Mouse (Mus musculus) thymus, postnatal 10 days (tissue): ENCODE data around the gene Arntl.
"Not testable (repeated sequence)": the region's sequence is repeated elsewhere in the genome, so short reads cannot be mapped to it uniquely, and the experiment has no call there.

Experiments used
- DNase-seq, 2 experiments: peaks; one replicate each; pipeline ENCODE4 v3.0.0; 2021; ENCODE audit warnings: low spot score in 2 of 2

Gene Arntl

GRCm38 (mm10) chr7:113251001-113251400 is 43.7 kb downstream of the Arntl start:
- no peak for DNase-seq

DNA sequence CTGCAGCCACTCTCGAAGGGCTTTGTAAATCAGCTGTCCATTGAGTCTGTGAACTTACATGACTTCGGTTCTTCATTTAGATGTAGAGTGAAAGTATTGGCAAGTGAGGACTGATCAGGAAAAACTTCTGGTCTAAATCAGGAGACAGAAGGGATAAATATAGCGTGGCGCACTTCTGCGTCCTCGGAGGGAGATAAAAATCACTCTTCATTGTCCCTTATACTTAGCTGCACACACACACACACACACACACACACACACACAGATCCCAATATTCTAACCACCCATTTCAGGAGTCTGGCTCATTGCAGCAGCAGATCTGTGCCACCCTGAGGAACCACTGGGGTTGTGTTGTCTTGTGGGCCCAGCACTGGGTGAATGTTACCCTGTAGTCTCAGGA is 44.3 kb downstream of the Arntl start:
- DNase-seq: no peak

DNA sequence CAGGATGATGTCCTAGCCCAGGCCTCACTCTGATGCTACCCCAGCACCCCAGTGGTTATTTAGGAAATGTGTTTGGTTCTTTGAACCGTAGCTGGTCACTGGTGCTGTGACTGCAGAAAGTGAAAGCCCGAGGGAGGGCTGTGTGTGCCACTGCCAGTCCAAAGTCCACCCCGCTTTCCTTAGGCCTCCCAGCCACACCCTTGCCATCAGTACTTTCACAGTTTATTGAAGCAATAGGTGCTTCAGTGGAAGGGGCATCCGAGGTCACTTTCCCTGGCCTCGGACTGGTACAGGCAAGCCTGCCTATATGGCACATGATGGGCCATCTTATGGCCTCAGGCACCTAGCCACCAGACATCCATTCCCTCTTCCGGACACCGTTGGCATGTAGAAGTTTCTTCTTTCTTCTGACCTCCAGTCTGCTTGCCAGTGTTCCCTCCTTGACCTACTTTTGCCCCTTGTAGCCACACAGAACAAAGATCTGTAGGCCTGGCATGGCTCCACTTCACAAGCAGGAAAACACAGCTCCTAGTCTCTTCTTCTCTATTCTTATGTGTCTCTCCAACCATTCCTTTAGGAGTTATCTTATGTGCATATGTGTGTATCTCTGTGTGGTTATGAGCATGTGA is 46.6 kb downstream of the Arntl start:
- no peak for DNase-seq

DNA sequence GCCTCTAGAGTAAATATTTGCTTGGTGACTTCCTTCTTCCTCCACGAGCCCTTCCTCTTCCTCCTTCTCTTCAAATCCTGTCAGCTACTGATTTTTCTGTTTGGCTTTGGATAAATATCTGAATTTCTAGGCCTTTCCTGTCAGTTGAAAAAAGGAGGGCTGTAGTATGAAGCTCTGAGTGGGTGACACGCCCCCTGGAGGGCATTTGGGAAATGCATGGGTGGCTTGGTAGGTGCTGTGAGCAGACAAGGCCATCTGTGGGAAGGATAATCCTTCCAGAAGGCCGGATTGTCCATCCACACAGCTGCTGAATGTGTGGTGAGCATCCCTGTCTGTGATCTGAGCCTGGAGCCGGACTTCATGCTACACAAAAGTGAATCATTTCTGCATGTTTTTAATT is 48.8 kb downstream of the Arntl start:
- peak in 1 of 2 experiments; percentile 52 for DNase-seq

- DNase-seq: peak in 1 of 2 experiments; percentile 56
Observed at GRCm38 (mm10) chr7:113258430-113258829, 51.2 kb downstream of the Arntl start.

GRCm38 (mm10) chr7:113260321-113261167 is 53.3 kb downstream of the Arntl start:
- DNase-seq: no peak

DNA sequence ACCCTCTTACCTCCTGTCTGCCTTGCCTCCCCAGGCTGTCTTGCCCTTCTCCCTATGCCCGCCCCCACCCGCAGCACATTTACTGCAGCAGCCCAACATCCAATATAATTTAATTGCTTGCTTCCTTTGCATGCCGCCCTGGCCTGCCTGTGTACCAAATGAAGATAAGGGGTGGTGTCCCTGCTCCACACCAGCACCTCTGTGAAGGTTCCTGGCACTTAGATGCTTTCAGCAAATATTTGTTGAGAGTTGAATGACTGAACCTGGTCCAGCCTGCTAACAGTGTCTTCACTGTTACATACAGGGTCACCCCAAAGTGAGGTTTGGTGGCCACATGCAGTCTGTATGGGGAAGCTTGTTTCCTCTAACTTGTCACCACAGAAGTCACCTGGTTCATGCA is 54.4 kb downstream of the Arntl start:
- no peak for DNase-seq

GRCm38 (mm10) chr7:113262510-113263467 is 55.5 kb downstream of the Arntl start:
- not testable (repeated sequence) for DNase-seq

DNA sequence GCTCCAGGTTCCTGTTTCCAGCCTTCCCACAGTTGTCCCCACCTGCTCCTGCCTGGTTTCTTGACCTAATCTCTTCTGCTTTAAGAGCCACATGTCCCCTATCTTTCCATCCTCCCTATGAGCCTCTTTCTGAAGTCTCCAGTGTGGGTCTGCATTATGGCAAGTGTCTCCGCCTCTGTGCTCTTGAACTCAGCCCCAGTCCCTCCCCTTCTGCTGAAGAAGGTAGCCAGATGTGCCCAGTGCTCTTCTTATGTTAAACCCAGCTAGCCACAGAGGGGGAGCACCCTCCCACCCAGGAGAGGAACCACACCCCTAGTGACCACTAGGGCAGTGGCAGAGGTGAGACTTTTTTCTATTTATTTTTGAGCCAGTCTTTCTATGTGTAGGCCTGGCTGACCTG is 56.7 kb downstream of the Arntl start:
- DNase-seq: no peak

GRCm38 (mm10) chr7:113268287-113268686 is 61.0 kb downstream of the Arntl start:
- DNase-seq: peak; percentile 57 to 72

GRCm38 (mm10) chr7:113269081-113269480 is 61.8 kb downstream of the Arntl start:
- DNase-seq: no peak

DNA sequence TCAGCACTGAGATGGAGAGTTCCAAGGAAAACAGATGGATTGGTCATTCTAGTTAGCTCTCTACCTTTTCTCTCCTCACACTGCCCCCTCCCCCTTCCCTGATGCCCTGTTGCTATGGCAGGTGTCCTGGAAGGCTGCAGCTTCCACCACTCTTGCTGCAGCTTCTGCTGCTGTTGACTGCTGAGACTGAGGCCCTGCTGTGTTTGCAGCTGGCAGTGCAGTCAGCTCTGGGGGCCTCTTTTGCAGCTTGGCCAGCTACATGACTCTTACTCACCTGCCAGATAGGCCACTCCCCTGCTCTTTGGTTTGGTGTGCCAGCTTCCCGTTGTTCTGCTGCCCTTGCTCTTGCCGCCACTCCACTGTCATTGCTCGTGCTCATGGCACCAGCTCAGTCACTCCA is 62.7 kb downstream of the Arntl start:
- peak; percentile 52 to 59 for DNase-seq

DNA sequence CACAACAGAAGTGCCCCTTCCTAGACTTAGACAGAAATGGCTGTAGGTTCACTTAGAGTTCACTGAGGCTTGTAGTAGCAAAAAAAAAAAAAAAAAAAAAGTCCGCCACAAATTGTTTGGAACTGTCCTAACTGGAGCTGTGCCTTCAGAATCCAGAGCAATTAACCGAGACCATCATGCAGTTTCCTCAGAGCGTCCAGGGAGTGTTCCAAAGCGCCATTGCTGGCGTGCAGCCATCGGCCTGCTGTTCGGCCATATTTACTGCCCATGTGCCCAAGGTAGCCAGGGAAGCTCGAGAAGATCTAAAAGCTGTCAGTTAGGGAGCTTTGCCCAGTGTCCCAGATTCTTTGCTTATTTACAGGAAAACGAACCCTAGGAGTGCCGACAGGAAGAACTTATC is 63.3 kb downstream of the Arntl start:
- no peak for DNase-seq

GRCm38 (mm10) chr7:113270991-113271390 is 63.7 kb downstream of the Arntl start:
- DNase-seq: no peak

DNA sequence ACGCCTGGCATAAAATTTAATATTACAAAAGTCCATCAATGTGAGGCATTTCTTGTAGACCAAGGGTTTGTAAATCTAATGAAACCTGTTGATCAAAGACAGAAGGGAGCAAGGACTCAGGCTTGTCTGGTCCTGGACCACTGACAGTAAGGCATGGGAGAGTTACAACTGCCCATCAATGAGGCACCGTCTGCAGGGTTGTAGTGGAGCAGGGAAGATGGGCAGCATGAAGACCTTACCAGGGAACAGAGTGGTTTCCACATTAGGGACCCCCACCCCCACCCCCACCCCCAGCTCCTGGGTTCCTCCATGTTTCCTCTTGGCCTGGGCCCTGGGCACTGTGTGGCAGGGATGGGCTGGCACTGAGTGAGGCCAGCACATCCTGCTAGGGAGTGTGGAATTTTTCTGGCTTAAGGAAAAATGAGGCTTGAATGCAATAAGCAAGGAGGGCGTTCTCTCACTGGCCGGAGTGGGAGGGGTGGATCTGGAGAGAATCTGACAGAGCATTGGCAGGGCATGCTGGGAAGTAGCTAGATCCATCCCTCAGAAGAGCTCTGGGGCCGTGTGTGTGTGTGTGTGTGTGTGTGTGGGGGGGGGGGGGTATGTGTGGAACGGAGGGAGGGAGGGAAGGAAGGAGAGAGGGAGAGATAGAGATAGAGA is 65.2 kb downstream of the Arntl start:
- DNase-seq: no peak

DNA sequence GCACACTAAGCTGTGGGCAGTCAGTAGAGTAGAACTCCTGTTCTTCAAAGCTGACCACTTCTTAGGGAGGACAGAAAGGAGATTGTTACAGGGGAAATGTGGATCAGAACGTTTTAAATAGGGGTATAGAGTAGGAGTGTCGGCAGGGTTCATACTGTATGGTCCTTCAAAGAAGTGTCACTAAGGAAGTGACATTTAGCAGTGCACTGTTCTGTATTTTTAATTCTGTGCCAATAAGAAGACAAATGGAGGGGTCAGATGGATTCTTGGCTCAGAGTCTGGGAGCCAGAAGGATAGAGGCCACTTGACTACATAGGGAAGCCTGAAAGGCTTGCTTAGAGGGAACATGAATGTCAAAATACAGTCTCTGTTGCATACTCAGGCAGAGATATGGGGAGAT is 70.0 kb downstream of the Arntl start:
- no peak for DNase-seq

DNA sequence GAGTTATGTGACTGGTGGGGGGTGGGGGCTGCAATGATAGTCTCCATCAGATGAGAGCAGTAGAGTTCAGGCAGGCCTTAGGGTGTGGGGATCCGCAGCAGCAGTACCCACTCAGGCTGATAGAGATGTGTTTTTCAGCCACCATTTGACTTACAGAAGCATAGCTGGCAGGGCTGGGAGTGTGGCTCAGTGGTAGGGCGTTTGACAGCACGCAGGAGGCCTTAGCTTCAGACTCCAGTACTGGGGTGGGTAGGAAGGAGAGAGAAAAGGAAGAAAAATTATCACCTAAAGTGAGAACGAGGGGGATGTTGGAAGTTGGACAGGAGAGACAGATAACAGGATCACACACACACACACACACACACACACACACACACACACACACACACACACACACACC is 71.2 kb downstream of the Arntl start:
- DNase-seq: no peak

DNA sequence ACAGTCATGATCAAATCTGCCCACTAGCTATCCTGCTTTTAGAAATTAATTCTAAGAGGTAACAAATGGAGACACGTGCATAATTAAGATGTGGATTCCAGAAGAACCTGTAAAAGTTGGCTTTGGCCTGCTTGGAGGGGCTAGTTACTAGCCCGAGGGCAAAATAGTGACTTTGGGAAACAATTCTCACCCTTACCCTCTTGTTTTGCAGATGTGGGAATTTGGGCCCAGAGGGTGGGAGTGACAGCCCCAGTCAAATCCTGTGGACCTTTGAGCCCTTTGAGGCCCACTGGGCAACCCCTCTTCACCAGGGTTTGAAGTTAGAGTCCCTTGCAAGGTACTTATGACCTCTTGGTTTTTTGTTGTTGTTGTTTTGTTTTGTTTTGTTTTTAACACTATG is 72.0 kb downstream of the Arntl start:
- DNase-seq: no peak

- no peak for DNase-seq
Observed at GRCm38 (mm10) chr7:113285405-113285804, 78.1 kb downstream of the Arntl start.

DNA sequence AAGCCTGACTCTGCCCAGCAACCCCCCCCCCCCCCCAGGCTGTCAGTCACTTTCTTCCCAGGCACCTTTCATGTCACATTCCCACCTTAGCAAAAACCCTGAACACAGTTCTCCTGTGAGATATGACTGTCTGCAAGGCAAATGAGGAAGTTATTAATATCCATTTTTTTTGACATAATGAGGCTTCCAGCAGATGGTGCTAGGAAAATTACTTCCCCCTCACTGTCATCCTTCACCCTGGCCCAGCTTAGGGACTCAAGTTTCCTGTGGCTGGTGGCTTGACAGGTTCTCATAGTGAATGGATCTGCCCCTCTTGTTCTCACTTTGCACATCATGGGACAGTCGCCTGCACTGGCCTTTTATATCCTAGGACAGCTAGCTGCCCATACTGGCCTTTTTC is 81.9 kb downstream of the Arntl start:
- DNase-seq: no peak

GRCm38 (mm10) chr7:113291741-113292140 is 84.5 kb downstream of the Arntl start:
- no peak for DNase-seq

- DNase-seq: no peak
Observed at GRCm38 (mm10) chr7:113292193-113292592, 84.9 kb downstream of the Arntl start.
